ENCODE assay signal across 8 mouse cellular contexts in the genomic region with DNA sequence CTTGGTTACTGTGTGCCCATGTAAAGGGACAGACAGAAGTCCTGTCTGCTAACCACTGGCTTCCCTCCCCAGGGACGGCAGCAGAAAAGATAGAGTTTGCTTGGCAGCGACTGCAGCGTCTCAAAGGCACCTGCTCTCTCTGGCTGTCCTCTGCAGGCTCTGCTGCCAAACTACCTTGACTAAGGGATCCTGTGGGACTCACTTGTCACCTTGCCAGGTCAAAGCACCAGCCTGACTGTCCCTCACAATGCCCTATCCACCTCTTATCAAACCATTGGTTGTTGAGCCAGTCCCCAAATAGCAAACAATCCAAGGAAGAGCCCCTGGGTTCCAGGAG. TPM values are rescaled to one million over a fixed set of nuclear protein-coding genes. Genes with fewer than 3 reads are reported as not detected.
DNase-seq lines count a peak whose midpoint lies in the region; ATAC-seq and TF ChIP-seq lines count a peak whose summit lies in the region.

No protein-coding gene starts in this region.

- H3K9ac ChIP-seq in heart, embryonic 16.5 days (ENCODE audit: low read length), result peak overlapping the region; percentile 70
- H3K9ac ChIP-seq in liver, embryonic 11.5 days (ENCODE audit: low read depth, low read length), result peak overlapping the region; percentile 69
- peak overlapping the region; percentile 59 for H3K9ac ChIP-seq in stomach, postnatal 0 days (ENCODE audit: low read length)

- DNase-seq in adrenal gland, postnatal 10 days, result peak; percentile 51
- DNase-seq in adrenal gland, postnatal 4 days (ENCODE audit: low spot score in 2 of 2), result no peak
- DNase-seq in B cell, adult 2 months, result peak; percentile 15 to 21
- no peak for DNase-seq in liver, embryonic 11.5 days (ENCODE audit: low spot score)
- DNase-seq in stomach, postnatal 0 days (ENCODE audit: low spot score), result peak; percentile 40
- no peak for DNase-seq in layer of hippocampus, adult 9-11 months

- no peaks in the 10 kb centered on the region for H3K36me3 ChIP-seq in heart, embryonic 16.5 days (ENCODE audit: control insufficient read depth, insufficient read depth)
- H3K36me3 ChIP-seq in liver, embryonic 11.5 days (ENCODE audit: control insufficient read depth, insufficient read depth, low read length), result no peaks in the 10 kb centered on the region
- H3K36me3 ChIP-seq in stomach, postnatal 0 days (ENCODE audit: control insufficient read depth, insufficient read depth, low read length), result no peaks in the 10 kb centered on the region

- TF ChIP-seq POLR2A in embryonic fibroblast, embryonic 13.5 days (IDR thresholded peaks at IDR 0.05; ENCODE audit: low read depth, low read length), result no peak

- WGBS in heart, embryonic 16.5 days, result 26% methylated on average over 3 of the region's 3 CpGs
- WGBS in liver, embryonic 11.5 days, result 41% methylated on average over 3 of the region's 3 CpGs
- 27% methylated on average over 3 of the region's 3 CpGs for WGBS in stomach, postnatal 0 days

- H3K4me1 ChIP-seq in embryonic fibroblast, embryonic 13.5 days (ENCODE audit: control insufficient read depth, insufficient read depth, low read length), result peaks cover 3% of the 10 kb centered on the region
- peaks cover 20% of the 10 kb centered on the region for H3K4me1 ChIP-seq in heart, embryonic 16.5 days (ENCODE audit: control insufficient read depth, insufficient read depth, low read length)
- peaks cover 16% of the 10 kb centered on the region for H3K4me1 ChIP-seq in liver, embryonic 11.5 days (replicated peaks; ENCODE audit: control insufficient read depth, insufficient read depth, low read length)
- H3K4me1 ChIP-seq in stomach, postnatal 0 days (replicated peaks; ENCODE audit: control insufficient read depth, insufficient read depth), result peaks cover 6% of the 10 kb centered on the region; the same call in 1 of the 2 replicates

- ATAC-seq in heart, embryonic 16.5 days (replicated peaks; ENCODE audit: extremely low read depth, insufficient read depth, low FRiP score), result no peak
- ATAC-seq in liver, embryonic 11.5 days (replicated peaks; ENCODE audit: low FRiP score), result no peak
- ATAC-seq in stomach, postnatal 0 days (ENCODE audit: low FRiP score, low TSS enrichment), result no peak

- TF ChIP-seq EP300 in stomach, postnatal 0 days (optimal IDR thresholded peaks at IDR 0.05), result no peak

- no peaks in the 10 kb centered on the region for H3K27me3 ChIP-seq in heart, embryonic 16.5 days (ENCODE audit: control insufficient read depth, insufficient read depth, low read length)
- H3K27me3 ChIP-seq in liver, embryonic 11.5 days (replicated peaks; ENCODE audit: control insufficient read depth, insufficient read depth, low read length), result no peaks in the 10 kb centered on the region
- H3K27me3 ChIP-seq in stomach, postnatal 0 days (ENCODE audit: control insufficient read depth, insufficient read depth, low read length), result no peaks in the 10 kb centered on the region

- no peak overlapping the region for H3K4me3 ChIP-seq in embryonic fibroblast, embryonic 13.5 days (ENCODE audit: insufficient read depth, low read length)
- no peak overlapping the region for H3K4me3 ChIP-seq in heart, embryonic 16.5 days (ENCODE audit: low read length)
- no peak overlapping the region for H3K4me3 ChIP-seq in liver, embryonic 11.5 days (ENCODE audit: low read depth, low read length)
- no peak overlapping the region for H3K4me3 ChIP-seq in stomach, postnatal 0 days (ENCODE audit: low read depth, low read length)

- TF ChIP-seq CTCF in embryonic fibroblast, embryonic 13.5 days (IDR thresholded peaks at IDR 0.05; ENCODE audit: borderline replicate concordance, insufficient read depth, low read length), result no peak
- TF ChIP-seq CTCF in stomach, postnatal 0 days (IDR thresholded peaks at IDR 0.05; ENCODE audit: low read depth), result no peak

- peak overlapping the region; percentile 65; the same call in 1 of the 2 replicates for H3K27ac ChIP-seq in embryonic fibroblast, embryonic 13.5 days (ENCODE audit: insufficient read depth, low read length)
- peak overlapping the region; percentile 89 for H3K27ac ChIP-seq in heart, embryonic 16.5 days (ENCODE audit: low read length)
- H3K27ac ChIP-seq in liver, embryonic 11.5 days (ENCODE audit: low read depth, low read length), result peak overlapping the region; percentile 97
- H3K27ac ChIP-seq in stomach, postnatal 0 days (replicated peaks), result peak overlapping the region; percentile 98

- H3K4me2 ChIP-seq in heart, embryonic 16.5 days (ENCODE audit: low read depth, low read length), result peak overlapping the region; percentile 52
- peak overlapping the region; percentile 67 for H3K4me2 ChIP-seq in liver, embryonic 11.5 days
- H3K4me2 ChIP-seq in stomach, postnatal 0 days (replicated peaks; ENCODE audit: low read depth), result peak overlapping the region; percentile 42; the same call in 1 of the 2 replicates

- no peaks in the 10 kb centered on the region for H3K9me3 ChIP-seq in heart, embryonic 16.5 days (replicated peaks; ENCODE audit: control insufficient read depth, low read length)
- no peaks in the 10 kb centered on the region for H3K9me3 ChIP-seq in liver, embryonic 11.5 days (ENCODE audit: control insufficient read depth, low read length)
- H3K9me3 ChIP-seq in stomach, postnatal 0 days (ENCODE audit: control insufficient read depth, low read length), result no peaks in the 10 kb centered on the region

RNA-seq across cellular contexts. Expression of a gene that starts 38.0 kb away (rescaled TPM):
- 100 to 1,000 TPM; 233 to 243 TPM for total RNA-seq in adrenal gland, postnatal 10 days (2021)
- 100 to 1,000 TPM; 273 to 288 TPM for total RNA-seq in adrenal gland, postnatal 4 days (2021)
- polyA plus RNA-seq in embryonic fibroblast, embryonic 13.5 days (2011; ENCODE audit: insufficient read length, low read depth, missing spikeins), result 176 and 186 TPM in 2 replicates
- 149 and 264 TPM in 2 replicates for polyA plus RNA-seq in heart, embryonic 16.5 days (2015; fragmentation: Nextera tagmentation; extraction: Ambion mirVana)
- 543 and 554 TPM in 2 replicates for polyA plus RNA-seq in liver, embryonic 11.5 days (2014; fragmentation: Nextera tagmentation; extraction: Ambion mirVana)
- 331 and 337 TPM in 2 replicates for polyA plus RNA-seq in stomach, postnatal 0 days (2015; fragmentation: Nextera tagmentation; extraction: Ambion mirVana)

RNA-seq across cellular contexts. Expression of a gene that starts 49.9 kb away (rescaled TPM):
- 10 to 100 TPM; 15.3 to 17.7 TPM for total RNA-seq in adrenal gland, postnatal 10 days (2021)
- 10 to 100 TPM; 17.6 to 19.1 TPM for total RNA-seq in adrenal gland, postnatal 4 days (2021)
- polyA plus RNA-seq in embryonic fibroblast, embryonic 13.5 days (2011; ENCODE audit: insufficient read length, low read depth, missing spikeins), result 9.6 and 9.7 TPM in 2 replicates
- polyA plus RNA-seq in heart, embryonic 16.5 days (2015; fragmentation: Nextera tagmentation; extraction: Ambion mirVana), result 18.5 and 20.1 TPM in 2 replicates
- polyA plus RNA-seq in liver, embryonic 11.5 days (2014; fragmentation: Nextera tagmentation; extraction: Ambion mirVana), result 24.8 and 25.9 TPM in 2 replicates
- polyA plus RNA-seq in stomach, postnatal 0 days (2015; fragmentation: Nextera tagmentation; extraction: Ambion mirVana), result 15.0 and 16.4 TPM in 2 replicates

Comparison
In these comparisons a context has a peak if more than half of its experiments do, and no peak if none do; other contexts are left out.
1. DNase-seq: peak in adrenal gland, postnatal 10 days (single experiment), B cell, adult 2 months (2 of 2) and stomach, postnatal 0 days (single experiment); none in adrenal gland, postnatal 4 days (0 of 2), liver, embryonic 11.5 days (single experiment) and layer of hippocampus, adult 9-11 months (single experiment).
2. Peak in every context shown above with its lines, with median percentiles within 50 percentile points of each other: H3K27ac ChIP-seq, H3K4me2 ChIP-seq and H3K9ac ChIP-seq.